Mouse (Mus musculus) brain, embryonic 14.5 days (tissue): ENCODE results near the gene Nup188.

Source experiments
- CTCF ChIP-seq: fragments of 200-500 bp; IDR thresholded peaks from 2 replicates; pipeline ENCODE4 v1.5.1; 2012; ENCODE audit warnings: inconsistent platforms, mild to moderate bottlenecking, moderate library complexity, borderline replicate concordance; ENCODE audit not compliant: insufficient read depth, insufficient read length; ENCODE audit errors: extremely low read depth
- POLR2A ChIP-seq: fragments of 200-500 bp; IDR thresholded peaks from 2 replicates; pipeline ENCODE4 v1.6.1; 2012; ENCODE audit warnings: mild to moderate bottlenecking, inconsistent platforms, borderline replicate concordance; ENCODE audit not compliant: poor library complexity, insufficient read depth, insufficient read length, severe bottlenecking; ENCODE audit errors: extremely low read depth

DNA sequence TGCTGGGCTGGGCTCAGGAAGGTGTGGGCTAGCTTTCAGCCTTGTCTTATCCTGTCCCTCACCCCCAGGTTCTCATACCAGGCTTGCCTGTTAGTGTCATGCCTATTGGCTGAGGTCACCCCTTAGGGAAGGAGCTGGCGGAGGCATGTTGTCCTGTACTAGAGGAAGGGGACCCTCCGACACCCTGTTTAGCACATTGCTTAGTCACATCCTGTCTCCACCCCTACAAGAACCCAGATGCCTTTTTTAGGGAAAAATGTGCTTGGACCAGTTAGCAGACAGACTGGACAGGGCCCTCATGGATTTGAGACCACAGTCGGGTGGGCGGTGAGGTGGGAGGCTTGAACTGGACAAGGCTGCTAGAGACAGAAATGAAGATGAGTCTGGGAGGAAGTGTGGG lies 27.6 kb upstream of the Nup188 start:
- no peak for TF ChIP-seq POLR2A
- no peak for TF ChIP-seq CTCF
